Mouse (Mus musculus): ENCODE measurements at regions not wholly inside any gene's neighbourhood (a gene's known extent, or its start where the extent isn't known, plus 50 kb on each side); places are given as distances from the start of the nearest gene placed in this dataset.

DNA sequence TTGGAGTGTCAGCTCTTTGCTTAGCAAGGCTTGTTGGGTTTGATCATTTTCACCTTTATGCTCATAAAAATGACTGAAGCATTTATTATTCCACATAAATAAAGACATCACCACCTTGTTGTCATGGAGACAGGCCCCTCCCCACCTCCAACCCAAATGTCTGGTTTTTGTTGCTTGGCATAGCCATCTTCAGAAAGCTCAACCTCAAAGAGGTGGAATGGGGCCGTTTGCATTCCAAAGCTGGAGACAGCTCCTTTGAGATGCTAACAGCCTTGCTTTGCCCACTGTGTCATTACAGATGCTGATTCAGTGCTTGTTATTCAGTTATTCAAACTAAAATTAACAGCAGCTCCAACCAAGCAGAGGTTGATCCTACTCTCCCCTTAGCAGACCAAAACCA is 51.9 kb upstream of the Lgalsl start:
- DNase-seq (ENCODE audit: low spot score): no peak

GRCm38 (mm10) chr11:20883907-20884306 is 53.1 kb upstream of the Lgalsl start:
- no peak for DNase-seq (ENCODE audit: low spot score)

GRCm38 (mm10) chr11:20887044-20887443 is 56.2 kb upstream of the Lgalsl start:
- no peak for DNase-seq (ENCODE audit: low spot score)

GRCm38 (mm10) chr11:20890479-20890878 is 59.6 kb upstream of the Lgalsl start:
- no peak for DNase-seq (ENCODE audit: low spot score)

DNA sequence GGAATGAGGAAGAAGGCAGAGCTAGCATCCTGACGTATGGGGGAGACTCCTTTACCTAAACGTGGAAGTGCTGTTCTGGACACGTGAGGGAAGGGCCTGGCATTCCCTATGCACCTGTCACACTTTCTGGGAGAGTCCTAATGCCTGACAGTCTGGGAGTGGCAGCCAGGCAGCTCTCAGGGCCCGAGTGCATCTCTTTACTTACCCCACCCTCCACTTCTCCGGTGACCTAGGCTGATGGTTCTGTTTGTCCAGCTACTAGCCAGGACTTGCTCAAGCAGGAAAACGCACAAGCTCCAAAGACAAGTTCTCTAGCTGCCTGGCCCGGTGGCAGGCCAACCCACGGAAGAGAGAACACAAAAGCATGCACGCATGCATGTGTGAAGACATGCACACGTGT is 60.9 kb upstream of the Lgalsl start:
- no peak for DNase-seq (ENCODE audit: low spot score)

GRCm38 (mm10) chr11:20896277-20897123 is 65.6 kb upstream of the Lgalsl start:
- DNase-seq (ENCODE audit: low spot score): no peak

GRCm38 (mm10) chr11:20897468-20897867 is 66.6 kb upstream of the Lgalsl start:
- no peak for DNase-seq (ENCODE audit: low spot score)

- no peak for DNase-seq (ENCODE audit: low spot score)
These were observed 67.7 kb upstream of the Lgalsl start for GRCm38 (mm10) chr11:20898558-20898957.

- DNase-seq (ENCODE audit: low spot score): no peak
These were observed 68.9 kb upstream of the Lgalsl start for GRCm38 (mm10) chr11:20899766-20900165.

- no peak for DNase-seq (ENCODE audit: low spot score)
These were observed 71.1 kb upstream of the Lgalsl start for GRCm38 (mm10) chr11:20902001-20902400.

- no peak for DNase-seq (ENCODE audit: low spot score)
These were observed 72.1 kb upstream of the Lgalsl start for GRCm38 (mm10) chr11:20902910-20903309.

DNA sequence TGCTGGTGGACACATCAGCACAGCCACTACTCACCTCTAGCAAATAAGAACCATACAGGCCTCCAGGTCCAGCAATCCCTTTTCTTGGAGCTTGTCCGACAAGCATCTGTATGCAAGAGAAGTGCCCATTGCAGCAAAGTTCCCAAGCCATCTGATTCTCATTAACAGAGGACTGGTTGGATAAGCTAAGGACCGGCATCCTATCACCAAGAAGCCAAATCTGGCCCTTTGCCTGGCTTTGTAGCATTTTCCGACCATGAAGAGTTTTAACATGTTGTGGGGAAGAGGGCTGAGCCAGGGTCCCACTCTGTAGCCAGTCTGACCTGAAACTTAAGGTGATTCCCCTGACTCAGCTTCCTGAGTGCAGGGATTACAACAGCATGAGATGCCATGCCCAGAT is 77.1 kb upstream of the Lgalsl start:
- no peak for DNase-seq (ENCODE audit: low spot score)

- DNase-seq (ENCODE audit: low spot score): no peak
These were observed 77.6 kb upstream of the Lgalsl start for GRCm38 (mm10) chr11:20908471-20908870.

DNA sequence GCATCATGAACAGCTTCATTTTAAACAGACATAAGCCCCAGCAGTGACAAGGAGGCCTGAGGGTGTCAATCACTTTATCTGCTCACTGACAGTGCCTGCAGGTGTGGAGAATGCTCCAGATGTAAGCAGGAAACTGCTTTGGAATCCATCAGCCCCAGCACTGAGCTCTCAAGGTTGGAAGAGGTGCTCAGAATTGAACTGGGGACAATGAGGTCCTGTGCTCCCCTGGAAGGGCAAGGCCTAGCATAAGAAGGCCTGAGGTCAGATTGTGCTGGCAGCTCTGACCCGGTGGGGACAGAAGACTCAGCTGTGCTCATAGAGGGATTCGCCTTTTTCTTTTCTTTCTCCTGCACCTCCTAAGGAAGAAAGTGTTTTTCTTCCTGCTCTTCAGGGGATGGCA is 82.2 kb upstream of the Lgalsl start:
- DNase-seq (ENCODE audit: low spot score): no peak

GRCm38 (mm10) chr11:20913598-20914296 is 82.9 kb upstream of the Lgalsl start:
- DNase-seq (ENCODE audit: low spot score): peak; percentile 92

DNA sequence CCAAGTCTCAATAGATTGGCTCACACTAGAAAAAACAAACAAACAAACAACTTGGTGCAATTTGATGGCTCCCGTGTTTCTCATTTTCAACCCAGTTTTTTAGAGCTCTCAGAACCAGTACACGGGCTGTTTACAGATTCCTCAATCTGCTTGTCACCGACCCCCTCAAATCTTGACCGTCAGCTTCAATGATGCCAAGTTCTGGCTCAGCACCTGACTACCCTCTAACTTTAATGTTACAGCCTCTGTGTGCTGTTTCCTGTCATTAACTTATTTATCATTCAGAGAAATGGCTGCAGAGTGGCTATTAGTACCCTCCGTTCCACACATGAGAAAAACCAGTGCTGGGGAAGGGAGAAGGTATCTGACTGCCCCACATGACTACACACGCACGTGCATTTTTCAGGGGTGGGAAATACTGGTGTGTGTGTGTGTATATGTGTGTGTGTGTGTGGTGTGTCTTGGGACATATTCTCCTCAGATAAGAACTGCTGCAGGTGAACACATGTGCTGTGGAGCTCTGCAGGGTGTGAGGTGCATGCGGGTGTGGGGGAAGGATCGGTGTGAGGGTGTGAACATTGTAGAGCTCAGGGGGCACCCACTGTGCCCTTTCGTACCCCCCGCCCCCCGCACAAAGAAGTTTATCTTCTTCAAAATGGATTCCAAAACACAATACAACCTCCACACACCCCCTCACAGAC is 83.6 kb upstream of the Lgalsl start:
- no peak for DNase-seq (ENCODE audit: low spot score)

GRCm38 (mm10) chr11:20915182-20915602 is 84.3 kb upstream of the Lgalsl start:
- peak; percentile 61 for DNase-seq (ENCODE audit: low spot score)

GRCm38 (mm10) chr11:20915687-20916432 is 85.0 kb upstream of the Lgalsl start:
- peak; percentile 38 for DNase-seq (ENCODE audit: low spot score)

GRCm38 (mm10) chr11:20916473-20916911 is 85.6 kb upstream of the Lgalsl start:
- peak; percentile 24 for DNase-seq (ENCODE audit: low spot score)

DNA sequence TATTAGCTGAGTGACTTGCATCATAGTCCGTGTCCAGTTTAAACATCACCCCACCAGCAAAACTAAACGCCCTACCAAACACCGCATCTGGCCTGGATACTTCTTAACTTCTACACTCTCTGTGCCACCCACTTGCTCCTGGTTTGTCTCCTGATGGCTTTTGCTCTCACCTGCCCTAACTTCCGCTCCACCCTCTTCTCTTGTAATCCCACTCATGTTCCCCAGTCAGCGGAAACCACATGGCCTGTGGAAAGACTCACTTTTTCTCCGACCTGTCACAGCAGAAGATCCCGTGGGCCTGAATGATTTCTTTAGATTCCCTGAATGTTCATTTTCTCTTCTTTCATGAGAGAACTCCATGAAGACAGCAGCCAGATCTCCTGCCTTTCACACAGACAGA is 86.1 kb upstream of the Lgalsl start:
- no peak for DNase-seq (ENCODE audit: low spot score)

- no peak for DNase-seq (ENCODE audit: low spot score)
These were observed 86.6 kb upstream of the Lgalsl start for GRCm38 (mm10) chr11:20917483-20917882.

DNA sequence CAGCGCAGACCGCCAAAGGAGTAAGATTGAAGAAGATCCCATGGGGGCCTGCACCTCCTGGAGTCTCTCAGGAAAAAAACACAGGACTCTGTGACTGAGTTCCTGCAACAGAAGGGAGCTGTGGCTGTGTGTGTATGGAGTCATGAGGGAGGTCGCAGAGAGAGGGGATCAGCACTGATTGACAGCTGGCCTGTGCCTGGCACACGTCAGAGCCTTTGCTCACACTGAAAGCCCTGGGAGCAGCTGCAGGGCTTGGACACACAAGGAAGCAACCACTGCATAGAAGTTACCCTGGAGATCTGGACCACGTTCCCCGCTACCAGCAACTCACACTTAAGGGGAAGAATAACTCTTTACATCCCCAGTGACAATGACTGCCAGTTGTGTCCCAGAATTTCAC is 92.3 kb upstream of the Lgalsl start:
- DNase-seq (ENCODE audit: low spot score): peak; percentile 47

Measured in embryo, embryonic 10.5 days (tissue).